Comparison of ENCODE assay signal across 9 mouse cellular contexts in genomic region chr9:94456085-94456531, GRCm38 (mm10).
DNase-seq lines count a peak whose midpoint lies in the region; ATAC-seq lines count a peak whose summit lies in the region.
"Had no signal": no experiment of that assay in that cellular context is flagged by ENCODE, and none has a peak within 500 bp of the region (broad histone marks: within the 10 kb centered on the region; RNA-seq: fewer than 3 reads in every experiment).

No protein-coding gene starts in this region.

- no peak overlapping the region for H3K27ac ChIP-seq in forebrain, embryonic 11.5 days (ENCODE audit: low read depth, low read length)
- H3K27ac ChIP-seq in forebrain, embryonic 10.5 days, result no peak overlapping the region
- no peak overlapping the region for H3K27ac ChIP-seq in forebrain, embryonic 16.5 days (ENCODE audit: low read length)
- H3K27ac ChIP-seq: heart, embryonic 13.5 days had no signal

- no peak overlapping the region for H3K4me2 ChIP-seq in forebrain, embryonic 11.5 days (ENCODE audit: low read depth, low read length, severe bottlenecking)
- no peak overlapping the region for H3K4me2 ChIP-seq in forebrain, embryonic 16.5 days (ENCODE audit: low read length)
- H3K4me2 ChIP-seq: heart, embryonic 13.5 days had no signal

- DNase-seq in forebrain, embryonic 11.5 days (ENCODE audit: low spot score), result peak; percentile 55
- DNase-seq in forebrain, embryonic 10.5 days (ENCODE audit: extremely low spot score, low spot score), result no peak
- peak; percentile 88 for DNase-seq in Muller cell, postnatal 12 days (ENCODE audit: inconsistent ontology term)
- DNase-seq in layer of hippocampus, postnatal 36 days, result peak; percentile 14 to 23
- DNase-seq in yolk sac, embryonic 10.5 days (ENCODE audit: low spot score), result peak; percentile 45
- DNase-seq in ovary, adult 18-20 months (ENCODE audit: low spot score), result no peak
- DNase-seq in left cerebral cortex, adult 8-10 months (ENCODE audit: low spot score in 2 of 2), result no peak

- no peak overlapping the region for H3K9ac ChIP-seq in forebrain, embryonic 11.5 days (ENCODE audit: low read length)
- no peak overlapping the region for H3K9ac ChIP-seq in forebrain, embryonic 16.5 days (replicated peaks; ENCODE audit: low read depth, low read length)
- H3K9ac ChIP-seq: heart, embryonic 13.5 days had no signal

- WGBS in forebrain, embryonic 11.5 days, result 43% methylated on average over 6 of the region's 6 CpGs
- 74% methylated on average over 6 of the region's 6 CpGs for WGBS in forebrain, embryonic 10.5 days
- WGBS in forebrain, embryonic 16.5 days, result 17% methylated on average over 6 of the region's 6 CpGs

- no peak overlapping the region for H3K4me3 ChIP-seq in forebrain, embryonic 11.5 days (ENCODE audit: low read depth, low read length)
- no peak overlapping the region for H3K4me3 ChIP-seq in forebrain, embryonic 10.5 days
- no peak overlapping the region for H3K4me3 ChIP-seq in forebrain, embryonic 16.5 days (replicated peaks; ENCODE audit: low read length)
- H3K4me3 ChIP-seq: heart, embryonic 13.5 days had no signal

- H3K36me3 ChIP-seq in forebrain, embryonic 11.5 days (ENCODE audit: control insufficient read depth, insufficient read depth, low read length), result no peaks in the 10 kb centered on the region
- H3K36me3 ChIP-seq in forebrain, embryonic 10.5 days (replicated peaks), result no peaks in the 10 kb centered on the region
- no peaks in the 10 kb centered on the region for H3K36me3 ChIP-seq in forebrain, embryonic 16.5 days (ENCODE audit: control insufficient read depth, insufficient read depth)
- H3K36me3 ChIP-seq: heart, embryonic 13.5 days had no signal

- H3K4me1 ChIP-seq in forebrain, embryonic 11.5 days (replicated peaks; ENCODE audit: control insufficient read depth, insufficient read depth, low read length), result no peaks in the 10 kb centered on the region; the same call in 1 of the 2 replicates
- peaks cover 10% of the 10 kb centered on the region; the same call in 1 of the 2 replicates for H3K4me1 ChIP-seq in forebrain, embryonic 10.5 days
- 0 out of 2 replicates have a peak, but pooled peaks cover 6% of the 10 kb centered on the region for H3K4me1 ChIP-seq in forebrain, embryonic 16.5 days (replicated peaks; ENCODE audit: control insufficient read depth, insufficient read depth, low read length)
- H3K4me1 ChIP-seq: heart, embryonic 13.5 days had no signal

- H3K9me3 ChIP-seq in forebrain, embryonic 11.5 days (ENCODE audit: control insufficient read depth, low read length), result no peaks in the 10 kb centered on the region
- H3K9me3 ChIP-seq in forebrain, embryonic 10.5 days, result no peaks in the 10 kb centered on the region
- no peaks in the 10 kb centered on the region for H3K9me3 ChIP-seq in forebrain, embryonic 16.5 days (ENCODE audit: control insufficient read depth, low read length)
- H3K9me3 ChIP-seq: heart, embryonic 13.5 days had no signal

- no peaks in the 10 kb centered on the region for H3K27me3 ChIP-seq in forebrain, embryonic 11.5 days (ENCODE audit: control insufficient read depth, insufficient read depth, low read length)
- no peaks in the 10 kb centered on the region for H3K27me3 ChIP-seq in forebrain, embryonic 10.5 days (ENCODE audit: poor library complexity, severe bottlenecking)
- peaks cover 6% of the 10 kb centered on the region; the same call in 1 of the 2 replicates for H3K27me3 ChIP-seq in forebrain, embryonic 16.5 days (replicated peaks; ENCODE audit: control insufficient read depth, insufficient read depth, low read length)
- H3K27me3 ChIP-seq: heart, embryonic 13.5 days had no signal

- peak; percentile 66 for ATAC-seq in forebrain, embryonic 11.5 days (replicated peaks; ENCODE audit: low FRiP score)
- peak; percentile 94 for ATAC-seq in forebrain, embryonic 16.5 days

Comparison
In these comparisons a context has a peak if more than half of its experiments do, and no peak if none do; other contexts are left out.
1. DNase-seq: peak in forebrain, embryonic 11.5 days (single experiment), Muller cell, postnatal 12 days (single experiment), layer of hippocampus, postnatal 36 days (2 of 2) and yolk sac, embryonic 10.5 days (single experiment); none in forebrain, embryonic 10.5 days (single experiment), ovary, adult 18-20 months (single experiment) and left cerebral cortex, adult 8-10 months (0 of 2).